Mouse (Mus musculus) forelimb bud, embryonic 11.5 days (tissue): ENCODE data around the gene Cilp.

Source experiments
- DNase-seq: peaks from one replicate; pipeline ENCODE4 v3.0.0-alpha.2; 2012; ENCODE audit warnings: low read depth, low spot score

The Cilp gene

GRCm38 (mm10) chr9:65294716-65295378, 29.9 kb downstream of the Cilp start:
- DNase-seq, result no peak

DNA sequence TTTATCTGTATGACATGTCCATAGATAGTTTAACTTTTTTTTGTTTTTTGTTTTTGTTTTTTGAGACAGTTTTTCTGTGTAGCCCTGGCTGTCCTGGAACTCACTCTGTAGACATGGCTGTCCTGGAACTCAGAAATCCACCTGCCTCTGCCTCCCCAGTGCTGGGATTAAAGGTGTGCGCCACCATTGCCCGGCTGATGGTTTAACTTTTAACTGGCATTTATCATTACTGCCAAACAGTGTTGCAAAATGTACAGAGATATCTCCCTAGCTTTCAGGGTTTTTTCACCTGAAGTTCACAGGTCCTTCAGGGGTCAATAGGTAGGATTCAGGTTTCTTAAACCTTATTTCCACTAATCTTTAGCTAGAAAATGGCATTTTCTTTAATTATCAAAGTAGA, 32.1 kb downstream of the Cilp start:
- no peak for DNase-seq

GRCm38 (mm10) chr9:65298761-65299160, 33.8 kb downstream of the Cilp start:
- DNase-seq, result no peak

DNA sequence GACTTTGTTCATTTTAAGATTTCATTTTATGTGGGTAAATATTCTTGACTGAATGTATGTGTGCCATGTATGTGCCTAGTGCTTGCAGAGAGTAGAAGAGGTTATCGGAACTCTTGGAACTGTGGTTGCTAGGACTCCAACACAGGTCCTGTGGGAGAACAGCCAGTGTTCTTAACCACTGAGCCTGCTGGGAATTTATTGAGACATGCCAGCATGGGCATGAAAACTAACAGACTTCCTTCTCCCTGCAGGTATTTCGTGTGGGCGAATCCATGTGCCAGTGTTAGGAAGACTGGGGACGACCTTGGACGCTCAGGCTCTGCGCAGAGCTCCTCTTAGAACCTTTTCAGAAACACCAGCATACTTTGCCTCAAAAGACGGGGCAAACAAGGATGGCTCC, 34.7 kb downstream of the Cilp start:
- no peak for DNase-seq

- DNase-seq, result no peak
Measured at GRCm38 (mm10) chr9:65302327-65302983, 37.5 kb downstream of the Cilp start.

- DNase-seq, result no peak
Measured at GRCm38 (mm10) chr9:65303586-65303985, 38.6 kb downstream of the Cilp start.

DNA sequence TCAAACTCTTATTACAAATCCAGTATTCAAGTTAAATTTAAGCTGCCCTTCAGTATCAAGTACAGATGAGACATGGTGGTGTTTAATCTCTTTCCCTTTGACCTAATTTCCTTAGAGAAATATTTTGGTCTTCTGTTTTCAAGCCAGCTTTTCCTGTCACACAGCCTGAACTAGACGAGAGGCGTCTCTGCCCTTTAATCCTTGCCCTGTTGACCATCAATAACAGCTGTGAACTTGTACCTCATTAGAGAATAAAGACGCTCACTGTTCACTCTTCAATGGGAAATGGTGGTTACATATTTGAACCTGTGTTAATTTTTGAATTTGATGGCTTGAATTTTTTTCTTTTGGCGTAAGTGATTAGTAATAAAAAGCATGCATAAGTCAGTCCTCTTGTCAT, 39.3 kb downstream of the Cilp start:
- no peak for DNase-seq

GRCm38 (mm10) chr9:65306672-65307071, 41.7 kb downstream of the Cilp start:
- DNase-seq, result no peak

DNA sequence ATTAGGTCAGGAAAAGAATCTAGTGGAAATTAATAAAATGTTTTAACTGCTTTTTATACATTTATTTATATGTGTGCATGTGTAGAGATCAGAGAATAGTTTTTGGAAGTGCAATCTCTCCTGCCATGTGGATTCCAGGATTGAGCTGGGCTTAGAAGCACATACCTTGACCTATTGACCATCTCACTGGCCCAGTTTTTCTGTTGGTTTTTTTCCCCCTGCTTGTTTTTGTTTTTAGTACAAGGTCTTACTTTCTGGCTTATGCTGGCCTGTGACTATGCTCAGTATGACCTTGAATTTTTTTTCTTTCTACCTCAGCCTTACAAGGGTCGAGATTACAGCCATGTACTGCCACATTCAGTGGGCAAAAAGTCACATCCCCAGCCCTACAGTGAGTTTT, 43.0 kb downstream of the Cilp start:
- no peak for DNase-seq

GRCm38 (mm10) chr9:65312669-65313357, 47.8 kb downstream of the Cilp start:
- no peak for DNase-seq

GRCm38 (mm10) chr9:65313846-65314245, 48.9 kb downstream of the Cilp start:
- no peak for DNase-seq

DNA sequence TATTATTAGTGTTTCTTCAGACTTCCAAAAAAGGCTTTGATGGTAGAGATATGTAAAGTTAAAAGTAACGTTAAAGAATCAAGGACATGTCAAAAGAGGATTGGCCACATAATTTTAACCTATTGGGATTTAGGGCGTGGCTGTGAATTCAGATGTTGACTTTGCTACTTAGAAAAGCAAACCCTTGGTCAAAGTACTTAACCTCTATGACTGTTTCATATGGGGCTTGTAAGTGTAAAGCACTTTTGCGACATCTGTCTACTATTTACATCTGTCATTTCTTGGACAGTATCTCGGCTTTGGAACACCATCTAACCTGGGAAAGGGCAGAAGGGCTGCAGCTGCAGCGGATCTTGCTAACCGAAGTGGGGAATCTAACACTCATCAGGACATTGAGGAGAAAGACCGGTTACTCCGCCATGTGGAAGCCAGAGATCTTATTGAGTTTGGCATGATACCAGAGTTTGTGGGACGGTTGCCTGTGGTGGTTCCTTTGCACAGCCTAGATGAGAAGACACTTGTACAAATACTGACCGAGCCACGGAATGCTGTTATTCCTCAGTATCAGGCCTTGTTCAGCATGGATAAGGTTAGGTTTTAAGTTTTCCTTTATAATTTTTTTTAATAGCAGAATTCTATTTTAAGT, 57.4 kb downstream of the Cilp start:
- no peak for DNase-seq

DNA sequence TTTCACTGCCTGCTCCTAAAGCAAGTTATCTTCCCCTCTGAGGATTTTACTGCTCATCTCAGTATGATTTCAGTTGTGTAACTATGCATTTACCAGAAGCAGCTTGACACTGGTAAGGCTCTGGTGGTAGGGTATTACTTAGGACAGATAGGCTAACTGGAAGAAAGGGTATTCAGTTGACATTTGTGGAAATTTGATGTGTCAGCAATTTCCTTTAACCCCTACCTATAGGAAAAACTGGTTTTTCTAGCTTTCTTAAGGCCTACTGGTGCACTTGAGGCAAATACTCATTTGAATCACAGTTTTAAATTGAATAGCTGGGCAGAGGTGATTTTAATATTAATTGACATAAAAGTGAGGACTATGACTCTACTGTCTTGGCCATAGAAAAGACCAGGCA, 61.0 kb downstream of the Cilp start:
- no peak for DNase-seq

GRCm38 (mm10) chr9:65327371-65327770, 62.4 kb downstream of the Cilp start:
- no peak for DNase-seq
